Mouse (Mus musculus) inflammation-experienced regulatory T-cells, adult 16 weeks (primary cell): Measurements from ENCODE around the gene Bcr. TPM values are rescaled to one million over a fixed set of nuclear protein-coding genes. Genes with fewer than 3 reads are reported as not detected.

Experiments used
- polyA plus RNA-seq: library from polyadenylated mRNA; unstranded; fragments of 100-300 nt; shearing (Covaris generic); gene quantifications from one replicate; pipeline ENCODE4 v1.2.1, GENCODE M21; 2017

Gene Bcr
- polyA plus RNA-seq, result 3.1 TPM

DNA sequence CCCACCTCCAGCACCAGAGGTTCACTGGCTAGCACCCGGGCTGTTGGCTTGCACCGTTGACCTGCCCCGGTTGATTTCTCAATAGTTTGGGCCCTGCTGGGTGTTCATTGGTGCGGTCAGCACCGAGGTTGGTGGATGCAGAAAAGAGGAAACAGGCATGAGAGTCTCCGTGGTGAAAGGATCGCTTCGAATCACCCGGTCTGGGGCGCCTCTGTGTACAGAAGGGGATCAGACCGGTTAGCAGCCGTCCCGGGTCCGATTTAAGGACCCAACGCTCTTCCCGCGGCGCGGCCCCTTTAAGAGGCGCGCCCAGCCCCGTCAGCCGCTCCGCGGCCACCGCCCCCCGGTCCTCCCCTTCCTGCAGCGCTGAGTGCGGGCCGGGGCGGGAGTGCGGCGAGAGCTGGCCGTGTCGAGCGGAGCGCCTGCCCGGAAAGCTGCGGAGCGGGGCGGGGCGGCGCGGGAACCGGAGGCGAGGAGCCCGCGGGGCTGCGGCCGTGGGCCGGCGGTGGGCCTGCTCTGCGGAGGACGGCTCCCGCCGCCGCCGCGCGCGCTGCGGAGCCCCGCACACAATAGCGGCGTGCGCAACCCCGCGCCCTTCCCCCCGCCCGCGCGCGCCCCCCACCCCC, at the start of gene Bcr:
Gene Bcr, plus strand, starts transcription at position 376 of the 626 bp plus-strand sequence.

GRCm38 (mm10) chr10:75032395-75032794, 28.0 kb upstream of the Bcr start, which contains the start of gene Rsph14:
Gene Rsph14, minus strand, starts transcription at chr10:75032586.

DNA sequence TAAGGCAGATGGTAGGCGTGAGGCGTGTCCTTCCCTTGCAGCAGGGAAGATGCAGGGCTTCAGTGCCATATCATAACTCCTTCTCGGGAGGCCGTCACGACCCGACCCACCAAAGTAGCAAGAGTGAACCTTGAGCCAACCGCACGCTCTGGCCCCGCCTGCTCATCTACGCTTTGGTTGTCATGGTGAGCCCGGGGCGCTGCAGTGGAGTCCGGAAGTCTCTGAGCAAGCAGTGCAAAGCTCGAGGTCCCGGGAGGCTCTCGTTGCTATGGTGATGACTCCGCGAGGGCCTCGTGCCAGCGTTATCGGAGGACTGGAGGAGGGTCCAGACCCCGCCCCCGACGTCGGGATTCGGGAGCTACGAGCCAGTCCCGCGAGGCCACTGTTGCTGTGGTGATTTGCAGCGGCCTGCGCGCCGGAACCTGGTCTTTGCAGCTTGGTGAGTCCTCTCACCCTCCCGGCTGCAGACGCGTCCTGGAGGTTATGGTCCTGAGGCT, 23.5 kb upstream of the Bcr start, which contains the start of gene Rab36:
Gene Rab36, plus strand, starts transcription at position 176 of the 497 bp plus-strand sequence.

GRCm38 (mm10) chr10:75211807-75212645, 151.6 kb downstream of the Bcr start, which contains the start of gene Specc1l:
Gene Specc1l, plus strand, starts transcription at chr10:75212073.

Other genes starting within 250 kb of the Bcr start
- not detected for gene Gnaz, start 93.4 kb upstream of the Bcr start, polyA plus RNA-seq
- not detected for gene Rsph14, start 28.0 kb upstream of the Bcr start, polyA plus RNA-seq
- gene Rab36, start 23.5 kb upstream of the Bcr start, polyA plus RNA-seq, result 2.0 TPM
- 36.7 TPM for gene Specc1l, start 151.5 kb downstream of the Bcr start, polyA plus RNA-seq